Mouse (Mus musculus) retina, embryonic 14.5 days (tissue): ENCODE results near the gene Pfas.
A peak's percentile ranks its signal among the peaks of the same experiment; 100 is the strongest.
"Not testable (repeated sequence)": the region's sequence is repeated elsewhere in the genome, so short reads cannot be mapped to it uniquely, and the experiment has no call there.

Experiments used
- DNase-seq: peaks from one replicate; pipeline ENCODE4 v3.0.0-alpha.2; 2015; ENCODE audit warnings: low spot score

Gene Pfas

DNA sequence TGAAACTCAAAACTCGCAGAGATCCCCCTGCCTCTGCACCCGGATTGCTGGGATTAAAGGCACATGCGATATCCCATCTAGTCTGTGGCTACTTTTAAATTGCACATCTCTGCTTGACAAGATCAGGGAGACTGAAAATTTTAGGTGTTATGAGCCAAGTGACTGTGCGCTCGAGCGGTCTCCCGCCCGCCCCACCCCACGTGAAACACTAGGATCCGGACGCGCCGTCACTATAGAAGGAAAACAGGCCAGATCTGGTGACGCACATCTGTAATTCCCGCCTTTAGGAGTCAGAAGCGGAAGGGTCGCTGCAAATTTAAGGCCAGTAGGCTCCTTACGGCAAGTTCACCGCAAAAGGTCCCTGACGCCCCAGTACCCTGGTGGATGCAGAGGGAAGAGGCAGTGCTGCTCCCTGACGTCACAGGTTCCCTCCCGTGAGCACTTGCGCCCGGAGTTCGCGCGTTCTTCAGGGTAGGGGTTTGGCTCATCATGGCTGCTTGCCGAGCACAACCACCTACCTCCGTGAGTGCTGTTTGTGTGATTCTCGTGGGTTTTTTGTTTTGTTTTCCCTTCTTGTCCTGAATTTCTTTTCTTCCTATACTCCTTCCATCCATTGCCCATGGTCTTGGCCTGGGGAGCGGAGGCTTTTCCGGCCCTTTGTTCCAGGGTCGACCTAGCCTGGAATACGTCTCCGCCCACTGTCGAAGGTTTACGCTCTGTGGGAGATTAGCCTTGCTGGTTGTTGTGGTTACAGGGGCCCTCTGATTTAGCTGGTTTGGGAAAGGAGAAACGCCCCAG lies 7.6 kb upstream of the Pfas start, which contains the start of gene Ctc1:
TSS of gene Ctc1 (plus strand) at position 268 of the 798 bp plus-strand sequence.
- peak; percentile 94 for DNase-seq

DNA sequence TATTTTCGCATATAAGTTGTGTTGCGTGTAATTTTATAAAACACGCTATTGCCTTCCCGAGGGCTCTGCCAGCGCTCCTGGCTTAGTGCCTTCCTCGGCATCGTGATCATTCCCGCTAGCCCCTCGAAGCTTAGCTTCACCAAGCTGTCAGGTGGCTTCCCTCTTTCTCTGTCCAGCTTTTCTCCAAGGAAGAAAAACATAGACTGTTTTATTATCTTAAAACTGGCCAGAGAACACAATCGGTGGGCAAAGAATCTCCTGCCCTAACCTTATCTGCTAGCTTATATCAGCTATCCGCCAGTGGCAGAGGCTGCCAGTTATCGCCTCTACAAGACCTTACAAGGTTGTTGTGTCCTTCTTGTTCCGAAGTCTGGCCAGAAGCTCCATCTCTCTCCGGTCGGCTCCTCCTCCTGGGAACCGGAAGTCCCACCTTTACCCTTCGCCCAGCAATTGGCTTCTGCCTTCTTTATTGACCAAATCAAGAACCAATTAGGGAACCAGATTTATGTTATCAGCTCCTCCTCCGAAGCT lies 3.9 kb upstream of the Pfas start:
- DNase-seq, result peak; percentile 93

DNA sequence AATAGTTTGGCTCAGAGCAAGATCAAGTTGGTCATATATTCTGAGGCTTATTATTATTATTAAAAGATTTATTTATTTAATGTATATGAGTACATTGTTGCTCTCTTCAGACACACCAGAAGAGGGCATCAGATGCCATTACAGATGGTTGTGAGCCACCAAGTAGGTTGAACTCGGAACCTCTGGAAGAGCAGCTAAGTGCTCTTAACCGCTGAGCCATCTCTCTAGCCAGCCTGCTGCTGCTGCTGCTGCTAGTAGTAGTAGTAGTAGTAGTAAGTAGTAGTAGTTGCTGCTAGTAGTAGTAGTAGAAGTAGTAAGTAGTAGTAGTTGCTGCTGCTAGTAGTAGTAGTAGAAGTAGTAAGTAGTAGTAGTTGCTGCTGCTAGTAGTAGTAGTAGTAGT lies 3.2 kb upstream of the Pfas start:
- DNase-seq, result peak; percentile 1

DNA sequence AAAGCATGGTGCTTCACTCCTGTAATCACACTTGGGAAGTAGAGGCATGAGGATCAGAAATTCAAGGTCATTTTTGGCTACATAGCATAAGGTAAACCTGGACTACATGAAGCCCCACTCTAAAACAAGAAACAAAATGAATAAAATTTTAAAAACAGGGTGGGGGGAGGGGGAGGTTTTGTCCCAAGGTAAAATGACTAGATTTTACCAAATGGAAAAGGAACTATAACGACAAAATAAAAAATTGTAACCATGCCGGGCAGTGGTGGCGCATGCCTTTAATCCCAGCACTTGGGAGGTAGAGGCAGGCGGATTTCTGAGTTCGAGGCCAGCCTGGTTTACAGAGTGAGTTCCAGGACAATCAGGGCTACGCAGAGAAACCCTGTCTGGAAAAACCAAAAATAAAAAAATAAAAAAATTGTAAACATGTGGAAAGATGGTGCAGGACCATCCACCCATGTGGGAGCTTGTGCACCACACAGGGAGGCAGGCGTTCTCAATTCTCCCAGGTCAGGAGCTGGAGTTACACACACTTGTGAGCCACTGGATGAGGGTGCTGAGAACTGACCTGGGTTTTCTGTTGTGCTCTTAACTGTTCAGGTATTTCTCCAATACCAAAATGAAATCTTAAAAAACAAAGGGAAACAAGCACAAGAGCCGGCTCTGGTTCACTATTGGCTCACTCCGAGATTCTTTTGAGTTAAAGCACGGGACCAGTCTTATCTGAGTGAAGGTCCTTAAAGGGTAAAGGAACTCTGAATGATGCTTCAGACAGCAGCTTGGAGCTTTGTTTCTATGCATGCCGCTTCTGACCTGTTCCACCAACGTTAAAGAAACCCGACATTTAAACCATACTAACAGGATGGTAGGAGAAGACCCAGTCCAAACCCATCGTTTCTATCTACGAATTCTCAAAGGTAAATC lies 2.4 kb upstream of the Pfas start:
- DNase-seq, result peak; percentile 1

DNA sequence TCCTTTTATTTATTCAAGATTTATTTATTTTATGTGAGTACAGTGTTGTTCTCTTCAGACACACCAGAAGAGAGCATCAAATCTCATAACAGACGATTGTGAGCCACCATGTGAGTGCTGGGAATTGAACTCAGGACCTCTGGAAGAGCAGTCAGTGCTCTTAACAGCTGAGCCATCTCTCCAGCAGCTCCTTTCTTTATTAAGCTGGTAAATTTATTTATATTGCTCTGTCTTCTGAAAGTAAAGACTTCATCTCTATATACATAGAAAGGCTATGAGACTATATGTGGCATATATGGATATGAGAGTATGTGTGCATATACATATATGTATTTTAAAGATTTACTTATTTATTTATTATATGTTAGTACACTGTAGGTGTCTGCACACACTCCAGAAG lies 1.2 kb upstream of the Pfas start:
- peak; percentile 3 for DNase-seq

DNA sequence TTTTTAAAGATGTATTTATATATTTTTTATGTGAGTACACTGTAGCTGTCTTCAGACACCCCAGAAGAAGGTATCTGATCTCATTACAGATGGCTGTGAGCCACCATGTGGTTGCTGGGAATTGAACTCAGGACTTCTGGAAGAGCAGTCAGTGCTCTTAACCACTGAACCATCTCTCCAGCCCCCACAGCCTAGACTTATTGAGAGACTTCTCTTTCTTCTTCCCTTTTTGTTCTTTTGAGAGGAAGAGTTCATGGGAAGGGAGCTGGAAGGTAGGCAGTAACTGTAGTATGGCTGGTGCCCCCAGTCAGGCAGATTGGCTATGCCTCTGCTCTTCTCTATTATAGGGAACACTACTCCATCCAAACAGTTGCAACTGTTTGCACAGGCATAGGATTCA lies 1.7 kb downstream of the Pfas start:
- not testable (repeated sequence) for DNase-seq

DNA sequence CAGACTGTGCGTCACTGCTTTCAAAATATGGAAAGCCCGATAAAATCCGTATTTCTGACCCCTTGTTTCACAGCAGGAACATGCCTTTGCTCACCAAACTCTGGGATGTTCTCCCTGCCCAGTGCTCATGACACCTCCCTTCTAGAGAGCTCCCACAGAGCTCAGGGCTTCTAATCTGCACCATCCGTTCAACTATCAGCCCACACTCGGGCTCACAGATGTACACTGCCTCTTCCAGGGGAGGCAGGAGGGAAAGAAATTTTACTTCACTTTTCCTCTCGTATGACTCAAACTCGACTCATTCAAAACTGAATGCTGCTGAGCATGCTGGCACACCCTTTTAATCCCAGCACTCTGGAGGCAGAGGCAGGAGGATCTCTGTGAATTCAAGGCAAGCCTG lies 3.1 kb downstream of the Pfas start:
- no peak for DNase-seq

DNA sequence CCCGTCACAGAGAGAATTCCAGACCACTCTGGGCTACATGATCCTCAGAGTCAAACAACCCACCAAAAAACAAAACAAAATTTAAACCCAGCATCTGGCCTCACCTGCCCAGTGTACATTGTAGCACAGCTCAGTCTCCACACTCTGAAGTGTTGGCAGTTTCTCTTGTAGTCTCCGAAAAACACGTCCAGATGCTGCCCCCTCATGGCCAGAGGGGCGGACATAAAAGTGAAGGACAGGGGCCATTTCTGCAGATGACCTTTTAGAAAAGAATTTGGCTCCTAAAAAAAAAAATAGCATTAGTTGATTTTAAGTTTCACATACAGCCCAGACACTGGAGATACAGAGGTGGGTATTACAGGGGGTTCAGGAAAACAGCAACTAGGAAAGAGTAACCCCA lies 4.7 kb downstream of the Pfas start:
- DNase-seq, result peak; percentile 23

DNA sequence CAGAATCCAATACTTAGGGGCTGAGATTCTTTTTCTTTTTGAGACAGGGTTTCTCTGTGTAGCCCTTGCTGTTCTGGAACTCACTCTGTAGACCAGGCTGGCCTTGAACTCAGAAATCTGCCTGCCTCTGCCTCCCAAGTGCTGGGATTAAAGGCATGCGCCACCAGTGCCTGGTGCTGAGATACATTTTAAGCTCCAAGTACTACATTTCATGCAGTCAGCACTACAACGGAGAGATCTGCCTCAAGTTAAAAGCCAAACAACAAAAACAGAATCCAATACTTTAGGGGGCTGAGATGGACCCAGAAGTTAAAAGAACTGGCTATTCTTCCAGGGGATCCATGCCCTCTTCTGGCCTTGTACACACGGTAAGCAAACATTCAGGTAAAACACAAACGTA lies 5.5 kb downstream of the Pfas start:
- not testable (repeated sequence) for DNase-seq

DNA sequence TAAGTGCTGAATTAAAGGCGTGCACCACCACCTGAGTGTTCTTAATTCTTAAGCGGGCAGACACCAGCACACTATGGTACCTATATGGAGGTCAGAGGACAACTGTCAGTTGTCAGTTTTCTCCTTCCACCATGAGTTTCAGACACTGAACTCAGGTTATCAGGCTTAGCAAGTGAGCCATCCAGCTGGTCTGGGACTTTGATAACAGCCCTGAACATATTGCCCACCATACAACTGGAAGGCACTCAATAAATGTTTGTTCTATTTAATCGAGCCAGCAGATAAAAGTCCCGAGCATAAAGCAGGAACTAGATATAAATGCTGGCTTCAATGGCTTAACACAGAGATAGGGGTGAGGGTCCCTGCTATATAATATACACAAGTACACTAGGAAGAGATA lies 11.2 kb downstream of the Pfas start:
- DNase-seq, result no peak

DNA sequence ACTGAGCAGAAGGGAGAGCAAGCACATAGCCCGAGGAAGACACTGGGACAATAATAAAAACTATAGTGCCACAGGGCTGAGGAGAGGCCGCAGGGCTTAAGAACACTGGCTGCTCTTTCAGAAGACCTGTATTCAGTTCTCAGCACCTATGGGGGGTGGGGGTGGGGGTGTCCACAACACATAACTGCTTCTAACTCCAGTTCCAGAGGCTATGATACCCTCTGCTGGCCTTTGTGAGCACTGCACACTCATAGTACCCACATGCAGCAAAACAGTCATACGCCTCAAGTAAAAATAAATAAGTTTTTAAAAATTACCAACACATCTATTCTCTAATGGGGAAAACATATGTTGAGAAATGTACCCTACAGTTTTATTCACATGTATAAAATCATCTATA lies 13.9 kb downstream of the Pfas start:
- DNase-seq, result peak; percentile 14

DNA sequence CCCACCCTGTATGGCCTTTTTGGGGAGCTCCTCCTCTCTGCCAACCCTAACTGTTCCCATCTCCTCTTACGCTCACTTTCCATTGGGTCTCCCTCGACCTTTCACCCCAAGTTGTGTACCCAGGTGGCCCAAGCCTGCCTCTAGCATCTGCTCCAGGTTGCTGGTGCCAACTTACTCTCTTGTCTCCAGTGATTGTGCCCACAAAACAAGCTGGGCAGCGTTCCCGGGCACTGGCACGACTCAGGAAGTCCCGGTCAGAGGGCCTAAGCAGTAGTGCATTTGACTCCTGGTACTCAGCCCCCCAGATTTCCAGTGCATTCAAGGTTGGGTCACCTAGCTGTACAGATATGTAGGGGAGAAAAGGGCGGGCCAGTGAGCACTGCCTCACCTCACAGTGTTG lies 15.1 kb downstream of the Pfas start:
- no peak for DNase-seq

DNA sequence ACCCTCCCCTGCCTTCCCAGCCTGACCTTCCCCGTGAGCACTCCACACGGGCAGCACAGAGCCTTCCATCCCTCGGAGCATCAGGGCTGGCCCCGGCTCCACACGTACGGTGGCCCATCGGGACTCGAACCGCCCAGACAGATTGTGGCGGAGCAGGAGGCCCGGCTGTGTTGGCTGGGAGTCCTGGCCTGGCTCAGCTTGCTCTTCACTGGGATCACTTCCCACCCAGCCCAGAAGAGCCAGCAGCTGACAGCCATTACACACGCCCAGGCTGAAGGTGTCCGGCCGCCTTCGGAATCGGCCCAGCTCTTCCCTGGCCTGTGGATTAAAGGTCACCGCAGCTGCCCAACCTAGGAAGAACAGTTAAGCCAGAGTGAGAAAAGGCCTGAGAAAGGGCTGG lies 19.9 kb downstream of the Pfas start:
- no peak for DNase-seq

DNA sequence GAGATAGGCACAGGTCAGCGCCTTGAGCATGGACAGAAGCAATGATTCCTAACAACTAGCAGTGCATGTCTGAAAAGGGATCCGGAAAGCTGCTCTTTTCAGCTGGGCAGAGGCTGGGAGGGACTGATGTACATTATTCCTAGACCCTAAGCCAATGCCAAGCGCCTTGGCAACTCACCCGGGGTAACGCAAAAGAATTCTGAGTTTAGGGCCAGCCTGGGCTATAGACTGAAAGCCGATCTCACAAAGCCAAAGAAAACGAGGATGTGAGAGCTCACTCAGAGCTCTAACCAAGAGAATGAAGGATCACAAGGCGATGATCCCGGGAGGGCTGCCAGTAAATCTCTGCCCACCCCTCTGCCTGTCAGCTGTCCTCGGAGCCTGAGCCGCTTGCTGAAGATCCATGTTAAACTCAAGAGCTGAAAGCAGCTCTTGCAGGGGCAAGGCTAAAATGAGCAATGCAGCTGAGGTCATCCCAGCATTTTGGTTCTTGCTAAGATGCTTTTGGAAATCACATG lies 20.8 kb downstream of the Pfas start:
- no peak for DNase-seq

DNA sequence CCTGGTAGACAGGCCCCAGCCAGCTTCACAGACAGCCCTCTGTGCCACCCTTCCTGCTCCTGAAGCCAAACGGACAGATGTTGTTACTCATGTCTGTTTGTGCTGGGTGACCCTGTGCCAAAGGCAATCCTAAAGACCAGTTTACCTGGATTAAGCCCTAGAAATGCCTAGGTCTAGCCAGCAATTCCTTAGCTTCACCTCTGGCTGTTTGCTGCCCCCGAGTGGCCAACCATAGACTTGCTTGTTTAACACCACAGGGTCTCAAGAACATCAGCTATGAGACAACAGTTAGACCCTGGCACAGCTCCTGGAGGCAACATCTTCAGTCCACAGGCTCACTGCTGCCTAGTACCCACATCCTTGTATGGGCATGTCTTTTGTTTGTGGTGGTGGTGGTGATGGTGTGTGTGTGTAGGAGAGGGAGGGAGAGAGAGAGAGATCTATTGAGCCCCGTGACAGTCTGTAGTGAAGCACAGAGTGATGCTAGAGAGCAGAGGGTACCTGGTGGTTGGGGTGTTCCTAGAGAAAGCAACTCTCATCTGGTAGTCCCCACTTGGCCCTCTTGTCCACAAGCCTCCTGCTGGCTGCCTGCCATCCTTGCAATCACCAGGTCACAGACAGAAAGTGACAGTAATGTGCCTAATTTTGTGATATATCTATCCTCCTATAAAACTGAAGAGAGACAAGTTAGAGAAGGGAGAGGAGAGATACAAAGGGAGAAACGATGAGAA lies 25.5 kb downstream of the Pfas start:
- DNase-seq, result peak; percentile 87

DNA sequence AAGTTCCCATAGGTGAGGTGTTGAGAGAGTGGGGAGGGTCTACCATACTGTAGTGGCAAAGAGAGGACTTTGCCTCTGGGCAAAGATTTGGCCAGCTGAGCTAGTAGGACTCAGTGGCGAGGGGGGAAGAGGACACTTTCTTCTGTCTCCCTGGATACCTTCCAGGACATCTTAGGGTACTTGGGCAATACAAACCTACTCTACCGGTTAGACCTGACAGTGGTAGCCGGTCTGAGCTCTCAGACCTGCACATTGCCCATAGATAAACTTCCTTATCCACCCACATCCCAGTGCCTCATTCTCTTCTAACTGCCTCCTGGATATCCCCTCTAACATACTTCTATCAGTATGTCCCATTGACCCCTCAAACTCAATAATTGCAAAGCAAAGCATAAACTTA lies 27.3 kb downstream of the Pfas start:
- DNase-seq, result no peak

DNA sequence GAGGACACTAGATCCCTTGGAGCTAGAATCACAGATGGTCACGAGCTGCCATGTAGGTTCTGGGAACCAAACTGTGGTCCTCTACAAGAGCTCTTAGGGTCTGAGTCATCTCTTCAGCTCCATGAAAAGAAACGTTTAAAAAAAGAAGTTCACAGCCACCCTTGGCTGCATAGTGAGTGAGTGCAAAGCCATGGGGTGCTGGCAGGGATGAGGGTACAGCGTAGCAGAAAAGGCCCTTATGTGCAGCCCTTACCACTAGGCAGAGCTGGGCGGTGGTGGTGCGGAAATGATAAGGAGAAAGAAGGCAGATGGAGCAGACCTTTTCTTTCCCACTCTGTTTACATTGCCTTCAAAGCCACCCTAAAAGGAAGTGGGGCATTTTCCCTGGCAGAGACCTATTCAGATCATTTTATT lies 28.9 kb downstream of the Pfas start:
- no peak for DNase-seq

DNA sequence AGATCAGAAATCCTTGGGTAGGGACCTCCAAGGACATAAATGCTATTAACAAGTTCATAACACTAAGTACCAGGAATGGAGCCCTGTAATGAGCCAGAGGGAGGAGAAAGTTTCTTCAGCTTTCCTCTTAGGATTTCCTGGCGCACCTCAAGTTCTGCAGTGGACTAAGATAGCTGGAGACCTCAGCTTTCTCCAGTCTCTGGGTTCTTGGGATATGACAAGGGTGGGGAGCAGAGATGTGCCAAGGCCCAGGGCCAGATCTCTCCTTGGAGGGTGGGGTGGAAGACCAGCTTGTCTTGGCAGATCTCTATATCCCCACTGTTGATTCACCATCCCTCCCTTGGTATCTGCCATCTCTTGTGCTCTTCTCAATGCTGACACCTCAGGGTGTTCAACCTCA lies 32.7 kb downstream of the Pfas start:
- no peak for DNase-seq

DNA sequence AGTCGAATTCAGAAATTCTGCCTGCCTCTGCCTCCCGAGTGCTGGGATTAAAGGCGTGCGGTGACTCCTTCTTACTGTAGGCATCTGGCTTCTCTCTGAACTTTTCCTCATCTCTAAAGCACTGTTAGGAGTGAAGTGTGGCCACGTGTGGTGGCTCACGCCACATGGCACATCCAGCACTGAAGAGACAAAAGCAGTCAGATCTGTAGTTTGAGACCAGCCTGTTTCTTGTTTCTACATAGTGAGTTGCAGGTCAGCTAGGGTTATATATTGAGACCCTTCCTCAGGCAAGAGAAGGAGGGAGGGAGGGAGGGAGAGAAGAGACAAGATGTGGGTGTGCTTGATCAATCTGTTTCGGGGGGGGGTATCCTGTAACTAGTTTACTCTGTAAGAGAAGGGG lies 33.2 kb downstream of the Pfas start, which contains the start of gene Rangrf:
TSS of gene Rangrf (minus strand) at position 101 of the 400 bp plus-strand sequence.
- DNase-seq, result no peak

DNA sequence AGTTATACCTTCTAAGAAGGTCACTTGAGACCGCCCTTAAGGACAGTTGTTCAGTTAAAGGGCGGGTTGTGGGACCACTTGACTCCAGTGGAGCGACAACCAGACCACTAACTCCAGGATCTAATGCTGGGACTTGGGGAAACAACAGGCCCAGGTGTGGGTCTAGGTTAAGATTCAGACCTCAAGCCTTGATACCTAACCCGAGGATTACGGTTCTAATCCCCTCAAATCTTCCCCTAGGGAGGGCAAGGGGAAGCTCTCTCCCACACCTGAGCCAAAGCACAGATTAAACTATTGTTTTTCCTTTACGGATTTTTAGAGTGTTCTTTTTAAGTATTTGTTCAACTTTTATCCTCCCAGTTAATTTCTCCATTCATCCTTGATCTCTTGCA lies 34.2 kb downstream of the Pfas start:
- DNase-seq, result no peak

DNA sequence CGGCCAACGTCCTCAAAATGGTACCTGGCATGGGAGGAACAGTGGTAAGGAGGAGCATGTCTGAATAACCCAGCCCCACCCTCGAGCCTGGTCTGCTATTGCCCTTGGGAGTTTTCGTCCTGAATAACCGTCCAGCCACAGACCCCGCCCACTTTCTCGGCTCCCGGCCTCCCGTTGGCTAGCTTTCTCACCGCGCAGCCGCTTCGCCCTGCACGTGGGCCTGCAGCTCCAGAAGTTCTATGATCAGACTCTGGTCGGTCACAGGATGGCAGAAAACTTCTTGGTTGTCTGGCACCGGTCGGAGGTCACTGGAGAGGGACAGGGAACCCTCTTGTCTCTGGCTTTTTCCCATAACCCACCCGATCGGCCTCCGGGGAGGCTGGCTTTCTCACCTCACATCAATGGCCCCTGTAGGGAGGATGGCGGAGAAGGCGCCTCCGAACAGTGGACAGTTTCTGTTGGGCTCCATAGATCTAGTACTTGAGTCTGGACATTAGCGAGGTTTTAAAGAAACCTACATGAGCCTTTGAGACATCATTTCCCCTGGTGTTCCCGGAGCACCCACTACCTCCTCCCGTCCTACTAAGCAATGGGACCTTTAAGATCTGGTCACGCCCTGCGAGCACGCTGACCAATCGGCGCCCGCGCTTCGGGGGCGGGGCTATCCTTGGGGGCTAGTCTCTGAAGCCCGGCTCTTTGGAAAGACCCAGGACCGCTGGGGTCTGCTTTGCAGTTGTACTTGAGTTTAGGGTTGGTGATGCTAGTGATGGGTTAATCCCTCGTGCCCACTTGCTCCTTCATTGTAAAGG lies 34.8 kb downstream of the Pfas start:
- peak; percentile 88 for DNase-seq
